Mouse (Mus musculus) embryonic fibroblast, embryonic 13.5 days (primary cell): Measurements from ENCODE around the gene Tlcd1.

Experiments used
- CTCF ChIP-seq: IDR thresholded peaks from 2 replicates; pipeline ENCODE4 v1.5.1; 2011; ENCODE audit warnings: mild to moderate bottlenecking, control low read depth, low read length, moderate library complexity, borderline replicate concordance; ENCODE audit not compliant: insufficient read depth
- POLR2A ChIP-seq: IDR thresholded peaks from 2 replicates; pipeline ENCODE4 v1.6.1; 2011; ENCODE audit warnings: low read depth, mild to moderate bottlenecking, control low read depth, low read length, moderate library complexity

- no peak for TF ChIP-seq CTCF
- no peak for TF ChIP-seq POLR2A
Observed at GRCm38 (mm10) chr11:78176905-78177331, 407 bp downstream of the Tlcd1 start.
